Mouse (Mus musculus) myocyte (in vitro differentiated cells): ENCODE results near the gene Eif2s3x. TPM values are rescaled to one million over a fixed set of nuclear protein-coding genes. Genes with fewer than 3 reads are reported as not detected.

Source experiments
- H3K27me3 ChIP-seq: one replicate; pipeline ENCODE4 v1.6.1; 2011; ENCODE audit not compliant: control insufficient read depth, insufficient read depth, insufficient read length
- H3K36me3 ChIP-seq: one replicate; pipeline ENCODE4 v1.6.1; 2011; ENCODE audit not compliant: control insufficient read depth, insufficient read depth
- H3K4me2 ChIP-seq: one replicate; pipeline ENCODE4 v1.6.1; 2011; ENCODE audit warnings: low read depth, control low read depth
- H3K4me3 ChIP-seq: one replicate; pipeline ENCODE4 v1.5.1; 2011; ENCODE audit warnings: mild to moderate bottlenecking, control low read depth, moderate library complexity
- H3K79me2 ChIP-seq: one replicate; pipeline ENCODE4 v1.6.1; 2011; ENCODE audit not compliant: control insufficient read depth, insufficient read depth
- H3ac ChIP-seq: one replicate; pipeline ENCODE4 v1.6.1; 2011; ENCODE audit not compliant: control insufficient read depth, insufficient read length
- CEBPB ChIP-seq: IDR thresholded peaks from 2 replicates; pipeline ENCODE4 v1.6.1; 2011; ENCODE audit warnings: mild to moderate bottlenecking, moderate library complexity; ENCODE audit not compliant: poor library complexity, insufficient read depth, severe bottlenecking
- E2F4 ChIP-seq: IDR thresholded peaks from one replicate; pipeline ENCODE4 v1.6.1; 2011; ENCODE audit warnings: mild to moderate bottlenecking, control low read depth, moderate library complexity; ENCODE audit not compliant: insufficient read depth
- MAX ChIP-seq: IDR thresholded peaks from one replicate; pipeline ENCODE4 v1.6.1; 2011; ENCODE audit warnings: low read depth, mild to moderate bottlenecking, control low read depth
- MYOD1 ChIP-seq, 3 experiments: IDR thresholded peaks; one replicate each; pipeline ENCODE4 v1.6.1; 2011; ENCODE audit warnings: control low read depth in 2 of 3, low read depth in 2 of 3, mild to moderate bottlenecking in 2 of 3, moderate library complexity in 1 of 3; ENCODE audit not compliant: insufficient read length in 2 of 3, control insufficient read depth in 1 of 3
- MYOG ChIP-seq, 3 experiments: IDR thresholded peaks; one replicate each; pipeline ENCODE4 v1.6.1; 2011; ENCODE audit warnings: control low read depth in 2 of 3, low read depth in 2 of 3, mild to moderate bottlenecking in 2 of 3; ENCODE audit not compliant: insufficient read length in 2 of 3, control insufficient read depth in 1 of 3, insufficient read depth in 1 of 3
- POLR2A ChIP-seq: IDR thresholded peaks from one replicate; pipeline ENCODE4 v1.6.1; 2011; ENCODE audit warnings: low read depth, mild to moderate bottlenecking, control low read depth, moderate library complexity; ENCODE audit not compliant: insufficient read length
- POLR2AphosphoS2 ChIP-seq: IDR thresholded peaks from one replicate; pipeline ENCODE4 v1.6.1; 2011; ENCODE audit warnings: low read depth, control low read depth; ENCODE audit not compliant: insufficient read length
- REST ChIP-seq: IDR thresholded peaks from one replicate; pipeline ENCODE4 v1.6.1; 2011; ENCODE audit warnings: mild to moderate bottlenecking, control low read depth, moderate library complexity; ENCODE audit not compliant: insufficient read depth, insufficient read length
- SRF ChIP-seq: IDR thresholded peaks from one replicate; pipeline ENCODE4 v1.6.1; 2011; ENCODE audit warnings: low read depth; ENCODE audit not compliant: control insufficient read depth, insufficient read length
- TCF12 ChIP-seq: IDR thresholded peaks from one replicate; pipeline ENCODE4 v1.6.1; 2011; ENCODE audit warnings: mild to moderate bottlenecking, control low read depth; ENCODE audit not compliant: poor library complexity, insufficient read depth, severe bottlenecking
- TCF3 ChIP-seq: IDR thresholded peaks from one replicate; pipeline ENCODE4 v1.6.1; 2011; ENCODE audit warnings: low read depth, control low read depth; ENCODE audit not compliant: insufficient read length
- USF1 ChIP-seq: IDR thresholded peaks from one replicate; pipeline ENCODE4 v1.6.1; 2011; ENCODE audit warnings: low read depth, mild to moderate bottlenecking, control low read depth, moderate library complexity
- polyA plus RNA-seq: library from polyadenylated mRNA; unstranded; fragments of >200 nt; fragmentation: generic; extraction: Trizol; gene quantifications from one replicate; pipeline ENCODE4 v1.2.1, GENCODE M21; 2012; ENCODE audit warnings: missing spikeins

Eif2s3x gene
- polyA plus RNA-seq, 1 experiment: 53.8 TPM

- no peak overlapping the region for H3ac ChIP-seq
- TF ChIP-seq REST (no peak), MYOD1 (IDR thresholded peaks at IDR 0.05; ENCODE audit: control insufficient read depth in 1 of 3, insufficient read length in 2 of 3, low read depth in 2 of 3) (no peak), MAX (no peak), E2F4 (no peak), POLR2AphosphoS2 (no peak), SRF (no peak), POLR2A (no peak), CEBPB (no peak)
- no peak overlapping the region for H3K4me2 ChIP-seq
- H3K27me3 ChIP-seq: no peaks in the 10 kb centered on the region
- no peaks in the 10 kb centered on the region for H3K79me2 ChIP-seq
- no peaks in the 10 kb centered on the region for H3K36me3 ChIP-seq
- no peak overlapping the region for H3K4me3 ChIP-seq
These were observed 27.5 kb downstream of the Eif2s3x start for GRCm38 (mm10) chrX:94185156-94185555.

GRCm38 (mm10) chrX:94183814-94184213 lies 28.8 kb downstream of the Eif2s3x start:
- Histone ChIP-seq H3K27me3 (no peaks in the 10 kb centered on the region), H3K36me3 (no peaks in the 10 kb centered on the region), H3K79me2 (no peaks in the 10 kb centered on the region), H3K4me3 (no peak overlapping the region), H3ac (no peak overlapping the region), H3K4me2 (no peak overlapping the region)
- no peak for TF ChIP-seq E2F4
- no peak for TF ChIP-seq REST

GRCm38 (mm10) chrX:94177715-94178340 lies 34.8 kb downstream of the Eif2s3x start:
- H3ac ChIP-seq: peak overlapping the region; percentile 18
- H3K4me3 ChIP-seq: peak overlapping the region; percentile 44
- H3K36me3 ChIP-seq: no peaks in the 10 kb centered on the region
- H3K79me2 ChIP-seq: no peaks in the 10 kb centered on the region
- no peaks in the 10 kb centered on the region for H3K27me3 ChIP-seq
- TF ChIP-seq POLR2A (peak; percentile 91), E2F4 (no peak), MAX (no peak), TCF3 (no peak), USF1 (no peak), SRF (no peak), TCF12 (no peak), MYOG (IDR thresholded peaks at IDR 0.05; ENCODE audit: control insufficient read depth in 1 of 3, insufficient read depth in 1 of 3, insufficient read length in 2 of 3, low read depth in 2 of 3) (no peak), CEBPB (no peak), POLR2AphosphoS2 (peak; percentile 90), MYOD1 (IDR thresholded peaks at IDR 0.05; ENCODE audit: control insufficient read depth in 1 of 3, insufficient read length in 2 of 3, low read depth in 2 of 3) (no peak), REST (no peak)
- H3K4me2 ChIP-seq: peak overlapping the region; percentile 73

DNA sequence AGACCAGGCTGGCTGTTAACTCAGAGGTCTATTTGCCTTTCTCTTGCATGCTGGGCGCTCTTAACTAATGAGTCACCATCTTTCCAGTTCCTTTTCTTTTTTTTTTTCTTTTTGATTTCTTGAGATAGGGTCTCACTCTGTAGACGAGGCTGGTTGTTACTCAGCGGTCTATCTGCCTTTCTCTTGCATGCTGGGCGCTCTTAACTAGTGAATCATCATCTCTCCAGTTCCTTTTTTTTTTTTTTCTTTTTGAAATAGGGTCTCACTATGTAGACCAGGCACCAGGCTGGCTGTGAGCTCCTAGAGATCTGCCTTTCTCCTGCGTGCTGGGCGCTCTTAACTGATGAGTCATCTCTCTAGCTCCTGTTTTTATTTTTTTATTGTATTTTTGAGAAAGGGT lies 43.3 kb downstream of the Eif2s3x start:
- Histone ChIP-seq H3K27me3 (no peaks in the 10 kb centered on the region), H3K36me3 (no peaks in the 10 kb centered on the region), H3K79me2 (no peaks in the 10 kb centered on the region), H3K4me3 (no peak overlapping the region), H3K4me2 (no peak overlapping the region), H3ac (no peak overlapping the region)
- TF ChIP-seq E2F4 (no peak), TCF3 (no peak), MYOG (IDR thresholded peaks at IDR 0.05; ENCODE audit: control insufficient read depth in 1 of 3, insufficient read depth in 1 of 3, insufficient read length in 2 of 3, low read depth in 2 of 3) (no peak)

DNA sequence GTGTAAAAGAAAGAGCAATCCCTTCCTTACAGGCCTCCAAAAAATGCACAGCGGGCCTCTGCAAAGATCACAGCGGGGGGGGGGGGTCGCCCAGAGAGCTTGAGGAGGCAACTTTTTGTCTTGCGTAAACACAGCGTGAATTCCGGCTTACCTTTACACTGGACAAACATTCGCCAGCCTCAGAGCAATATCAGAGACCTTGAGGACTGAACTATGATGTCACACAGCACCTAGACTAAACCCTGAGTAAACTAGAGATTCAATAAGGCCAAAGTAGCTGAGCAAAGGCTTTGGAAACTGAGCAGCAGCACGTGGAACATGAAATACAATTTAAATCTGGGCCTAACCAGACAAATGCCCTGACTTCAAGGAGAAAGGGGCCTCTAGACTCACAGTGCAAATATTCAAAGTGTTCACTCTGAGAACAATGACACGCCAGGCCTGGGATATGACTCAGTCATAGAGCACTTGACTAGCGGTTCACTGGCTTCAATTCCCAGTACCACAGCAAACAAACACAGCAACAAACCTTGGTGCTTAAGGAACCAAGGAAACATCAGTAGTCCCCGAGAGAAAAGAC lies 60.3 kb downstream of the Eif2s3x start:
- Histone ChIP-seq H3K79me2 (no peaks in the 10 kb centered on the region), H3K36me3 (no peaks in the 10 kb centered on the region), H3ac (no peak overlapping the region), H3K27me3 (no peaks in the 10 kb centered on the region), H3K4me3 (no peak overlapping the region), H3K4me2 (peak overlapping the region; percentile 52)
- no peak for TF ChIP-seq POLR2AphosphoS2

DNA sequence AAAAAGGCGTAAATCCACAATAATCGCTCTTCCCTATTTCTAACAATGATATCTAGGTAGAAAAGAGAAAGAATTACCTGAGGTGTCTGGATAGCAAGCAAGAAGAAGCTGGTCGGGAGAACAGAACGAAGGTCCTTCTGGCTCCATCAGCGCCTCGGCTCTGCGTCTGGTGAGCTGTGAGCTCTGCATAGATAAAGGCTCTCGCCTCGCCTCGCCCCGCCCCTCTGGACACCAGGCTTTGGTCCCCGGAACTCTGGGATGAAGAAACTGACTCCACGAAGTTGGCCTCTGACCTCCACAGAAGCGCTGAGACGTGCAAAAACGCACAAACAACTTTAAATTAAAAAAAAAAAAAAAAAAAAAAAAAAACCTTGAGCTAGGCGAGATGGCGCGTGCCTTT lies 62.2 kb downstream of the Eif2s3x start:
- no peaks in the 10 kb centered on the region for H3K36me3 ChIP-seq
- no peak overlapping the region for H3ac ChIP-seq
- TF ChIP-seq TCF12 (no peak), POLR2AphosphoS2 (no peak), MYOD1 (IDR thresholded peaks at IDR 0.05; ENCODE audit: control insufficient read depth in 1 of 3, insufficient read length in 2 of 3, low read depth in 2 of 3) (no peak), TCF3 (no peak), CEBPB (no peak), REST (no peak), POLR2A (no peak), MYOG (IDR thresholded peaks at IDR 0.05; ENCODE audit: control insufficient read depth in 1 of 3, insufficient read depth in 1 of 3, insufficient read length in 2 of 3, low read depth in 2 of 3) (no peak), E2F4 (no peak), USF1 (no peak), MAX (no peak), SRF (no peak)
- no peak overlapping the region for H3K4me3 ChIP-seq
- H3K79me2 ChIP-seq: no peaks in the 10 kb centered on the region
- no peaks in the 10 kb centered on the region for H3K27me3 ChIP-seq
- no peak overlapping the region for H3K4me2 ChIP-seq
